Mouse (Mus musculus) retina, embryonic 14.5 days (tissue): ENCODE data around the gene Galnt15.

Experiments used
- DNase-seq: peaks from one replicate; pipeline ENCODE4 v3.0.0-alpha.2; 2015; ENCODE audit warnings: low spot score

Galnt15 gene

DNA sequence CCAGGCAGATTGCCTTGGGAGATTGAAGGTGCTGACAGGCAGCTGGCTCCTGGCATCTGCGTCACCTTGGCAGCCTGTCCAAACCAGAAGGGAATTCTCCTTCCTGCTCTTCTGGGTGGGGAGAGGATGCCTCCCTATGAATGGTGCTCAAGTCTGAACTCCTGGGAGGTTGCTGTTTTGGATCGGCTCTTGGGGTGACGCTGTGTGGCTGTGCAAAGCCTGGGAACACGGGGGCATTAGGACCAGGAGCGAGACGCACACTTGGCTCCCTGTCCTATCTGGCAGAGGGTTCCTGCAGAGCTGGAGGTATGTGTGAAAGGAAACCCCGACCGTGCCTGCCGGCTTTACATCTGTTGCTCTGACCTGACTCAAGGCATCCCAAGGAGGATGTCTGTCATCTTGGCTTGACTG lies at the start of gene Galnt15:
TSS of gene Galnt15 (plus strand) at position 309 of the 411 bp plus-strand sequence.
- DNase-seq, result peak; percentile 21

DNA sequence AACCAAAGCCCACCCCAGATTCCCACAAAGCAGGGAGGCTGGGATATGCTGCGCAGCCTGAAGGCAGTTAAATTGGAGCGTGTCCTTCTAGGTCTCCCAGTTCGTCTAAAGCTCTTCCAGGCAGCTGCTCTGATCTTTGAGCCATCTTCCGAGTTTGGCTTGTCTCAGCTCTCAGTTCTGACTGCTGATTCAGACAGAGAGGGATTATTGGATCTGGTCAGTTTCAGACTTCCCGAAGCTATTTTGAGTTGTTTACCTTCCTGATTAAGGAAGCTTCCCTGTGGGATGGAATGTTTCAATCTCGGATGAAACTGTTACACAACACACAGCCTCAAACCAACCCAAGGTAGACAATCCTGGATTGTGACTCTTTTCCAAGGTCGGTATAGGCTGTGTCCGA lies 34.8 kb upstream of the Galnt15 start:
- DNase-seq, result no peak

DNA sequence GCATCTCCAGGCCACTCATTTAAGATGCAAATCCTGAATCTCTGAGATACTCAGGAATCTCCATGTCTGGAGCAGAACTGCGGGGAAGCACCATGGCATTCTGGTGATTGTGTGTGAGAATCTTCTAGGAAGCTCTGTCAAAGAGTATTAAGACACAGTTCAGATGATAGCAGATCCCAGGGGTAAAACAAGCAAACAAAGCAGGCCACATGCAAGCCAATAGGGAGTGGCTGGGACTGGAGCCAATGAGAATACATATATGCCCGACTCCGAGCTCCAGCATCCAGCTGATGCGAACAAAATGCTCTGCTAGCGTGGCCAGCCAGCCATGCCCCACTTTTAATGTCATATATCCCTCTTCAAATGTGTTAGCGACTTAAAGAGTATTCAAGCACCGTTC lies 27.8 kb upstream of the Galnt15 start:
- DNase-seq, result peak; percentile 52

DNA sequence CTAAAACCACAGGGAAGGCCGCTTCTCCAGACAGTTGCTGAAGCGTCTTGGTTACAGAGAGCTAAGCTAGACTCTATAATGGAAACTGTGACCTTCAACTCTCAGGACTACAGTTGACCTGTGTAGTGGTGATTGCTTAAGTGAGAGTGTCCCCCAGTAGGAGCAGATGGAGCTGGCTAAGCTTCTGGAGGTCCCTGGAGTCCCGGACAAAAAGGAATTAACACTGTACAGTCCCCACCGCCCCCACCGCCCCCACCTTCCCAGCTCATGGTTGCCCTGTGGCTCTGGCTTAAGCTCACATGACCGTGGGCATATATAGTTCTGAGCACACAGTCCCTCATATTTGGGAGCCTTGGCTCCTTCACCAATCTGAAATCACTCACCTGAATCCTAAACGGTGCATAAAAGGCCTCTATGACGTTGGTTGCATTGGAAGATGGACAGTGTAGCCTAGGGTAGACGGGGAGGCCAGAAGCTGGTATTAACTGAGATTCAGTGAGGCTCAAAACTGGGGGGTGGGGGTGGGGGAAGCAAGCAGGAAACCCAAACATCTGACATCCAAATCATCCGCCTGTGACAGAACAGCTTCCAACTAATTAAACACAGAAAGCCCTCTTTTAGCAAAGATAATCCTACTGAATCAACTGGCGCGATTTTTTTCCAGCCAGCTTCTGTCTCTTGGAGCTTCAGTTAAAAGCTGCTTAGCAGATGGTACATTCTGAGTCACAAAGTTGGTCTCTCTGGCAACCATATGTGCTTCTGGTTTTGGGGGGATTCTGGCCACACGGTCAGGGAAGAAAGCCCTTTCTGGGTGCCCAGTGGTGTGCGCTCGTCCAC lies 26.1 kb upstream of the Galnt15 start:
- DNase-seq, result peak; percentile 71

DNA sequence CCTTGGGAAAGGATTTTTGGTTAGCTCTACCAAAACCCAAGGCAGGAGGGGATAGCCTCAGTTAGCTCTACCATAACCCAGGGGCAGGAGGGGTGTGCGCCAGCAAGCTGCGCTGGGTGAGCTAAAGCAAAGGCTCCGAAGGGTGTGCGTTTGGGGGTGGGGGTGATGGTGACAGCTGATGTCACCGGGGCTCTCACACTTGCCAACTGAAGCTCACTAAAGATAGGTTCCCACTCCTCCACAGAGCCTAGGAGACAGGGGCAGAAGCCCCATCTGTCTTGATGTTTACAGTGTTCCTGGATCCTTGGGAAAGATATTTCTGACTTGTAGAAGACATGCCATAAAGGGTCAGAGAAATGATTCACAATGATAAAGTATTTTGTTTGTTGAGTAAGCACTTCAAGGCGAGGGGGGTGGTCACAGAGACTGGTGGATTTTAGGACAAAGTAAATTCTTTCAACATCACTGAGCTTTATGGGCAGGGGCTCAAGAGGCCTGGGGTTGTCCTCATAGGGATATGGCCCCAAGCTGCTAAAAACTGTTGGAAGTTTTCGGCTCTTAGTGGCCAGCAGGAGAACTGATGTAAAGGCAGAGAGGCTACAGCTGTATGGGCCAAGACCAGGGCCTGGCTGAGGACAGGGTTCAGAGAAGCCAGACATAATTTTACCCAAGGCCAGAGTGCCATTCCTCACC lies 24.7 kb upstream of the Galnt15 start:
- no peak for DNase-seq

DNA sequence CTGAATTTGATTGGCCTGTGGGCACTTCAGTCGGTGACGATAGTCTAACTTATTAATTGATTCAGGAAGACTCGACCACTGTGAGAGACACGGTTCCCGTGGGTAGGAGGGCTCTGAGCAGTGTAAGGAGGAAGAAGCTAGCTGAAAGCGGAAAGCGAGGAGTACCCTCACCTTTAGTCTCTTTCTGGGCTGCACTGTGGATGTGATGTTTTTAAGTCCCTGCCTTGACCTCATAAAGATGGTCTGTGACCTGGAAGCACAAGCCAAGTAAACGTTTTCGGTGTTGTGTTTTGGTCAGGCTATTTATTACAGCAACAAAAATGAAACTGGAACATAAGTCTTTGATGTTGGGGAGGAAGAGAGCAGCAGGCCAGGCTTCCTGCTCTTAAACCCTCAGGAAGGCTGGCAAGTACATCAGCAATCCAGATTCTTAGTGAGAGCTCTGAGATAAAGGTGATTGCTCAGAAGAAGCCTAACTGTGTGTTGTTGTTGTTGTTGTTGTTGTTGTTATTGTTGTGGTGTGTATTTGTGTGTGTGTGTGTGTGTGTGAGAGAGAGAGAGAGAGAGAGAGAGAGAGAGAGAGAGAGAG lies 23.0 kb upstream of the Galnt15 start:
- no peak for DNase-seq

DNA sequence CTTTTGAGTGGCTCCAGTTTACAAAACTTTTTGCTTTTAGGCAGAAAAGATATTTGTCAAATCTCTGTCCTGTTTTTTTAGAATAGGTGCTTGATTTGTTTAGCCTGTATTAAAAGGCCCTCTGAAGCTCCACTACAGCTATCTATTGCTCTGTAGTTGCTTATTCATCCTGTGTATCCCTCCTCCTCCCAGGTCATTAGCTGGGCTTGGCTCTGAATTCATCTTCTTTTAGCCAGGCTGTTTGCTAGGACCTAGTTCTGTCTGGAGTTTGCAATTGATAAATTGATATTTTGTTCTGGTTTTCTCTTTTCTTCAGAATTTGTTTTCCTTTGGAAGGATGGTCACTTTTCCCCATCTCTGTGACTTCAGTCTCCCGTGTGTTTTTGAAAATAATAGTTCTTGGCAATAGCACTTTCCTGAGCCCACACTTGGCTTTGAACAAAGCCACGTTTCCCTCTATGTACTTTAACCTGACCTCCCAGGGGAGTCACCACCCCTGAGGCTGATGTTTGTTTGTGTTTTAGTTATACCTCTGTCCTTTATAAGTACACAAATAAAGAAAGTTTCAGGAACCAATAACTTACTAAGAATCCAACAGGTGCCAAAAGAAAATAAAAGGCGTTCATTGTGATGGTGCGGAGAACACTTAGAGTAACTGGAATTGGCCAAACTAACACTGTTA lies 21.0 kb upstream of the Galnt15 start:
- no peak for DNase-seq

DNA sequence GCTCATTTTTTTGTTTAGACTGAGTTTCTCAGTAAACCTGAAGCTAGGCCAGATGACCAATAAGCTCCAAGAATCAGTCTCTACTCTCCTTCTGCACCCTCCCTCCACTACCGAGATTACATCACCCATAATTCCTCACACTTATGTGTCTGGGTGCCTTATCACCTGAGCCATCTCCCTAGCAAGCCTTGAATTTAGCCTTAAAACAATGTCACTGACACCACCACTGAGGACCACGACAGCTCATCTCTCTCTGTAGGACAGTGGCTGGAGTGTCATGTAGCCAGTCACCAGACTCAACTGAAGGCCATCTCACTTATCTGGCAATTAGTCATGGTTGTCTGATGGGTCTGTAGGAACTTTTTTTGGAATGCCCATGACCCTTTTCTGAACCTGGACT lies 19.1 kb upstream of the Galnt15 start:
- DNase-seq, result no peak

DNA sequence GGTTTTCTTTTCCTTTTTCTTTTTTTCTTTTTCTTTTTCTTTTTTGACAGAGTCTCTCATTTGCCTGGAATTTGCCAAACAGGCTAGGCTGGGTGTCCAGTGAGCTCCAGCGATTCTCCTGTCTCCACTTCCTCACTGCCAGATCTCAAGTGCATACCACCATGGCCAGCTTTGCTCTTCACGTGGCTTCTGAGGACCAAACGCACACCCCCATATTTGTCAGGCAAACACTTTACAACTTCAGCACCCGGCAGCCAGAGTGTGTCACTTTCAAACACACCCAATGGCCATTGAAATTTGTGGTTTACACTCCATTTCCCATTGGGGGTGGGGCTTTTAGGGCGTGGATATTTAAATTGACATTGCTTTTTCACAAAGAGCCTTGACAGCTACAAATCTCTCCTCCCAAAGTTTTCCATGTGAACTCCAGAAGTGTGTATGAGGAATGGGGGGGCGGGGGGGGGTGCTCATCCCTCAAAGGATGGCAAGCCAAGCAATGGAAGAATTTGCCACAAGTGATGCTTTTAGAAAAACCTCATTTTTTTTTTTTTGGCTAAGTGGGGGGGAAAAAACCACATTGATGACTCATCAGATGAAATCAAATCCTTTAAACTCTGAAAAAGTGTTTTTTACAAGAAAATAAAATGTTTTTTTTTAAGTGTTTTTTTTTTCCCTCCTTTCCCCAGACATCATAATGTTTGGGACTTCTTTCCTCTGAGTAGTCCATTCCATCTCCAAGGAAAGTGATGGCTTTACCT lies 17.1 kb upstream of the Galnt15 start:
- no peak for DNase-seq

DNA sequence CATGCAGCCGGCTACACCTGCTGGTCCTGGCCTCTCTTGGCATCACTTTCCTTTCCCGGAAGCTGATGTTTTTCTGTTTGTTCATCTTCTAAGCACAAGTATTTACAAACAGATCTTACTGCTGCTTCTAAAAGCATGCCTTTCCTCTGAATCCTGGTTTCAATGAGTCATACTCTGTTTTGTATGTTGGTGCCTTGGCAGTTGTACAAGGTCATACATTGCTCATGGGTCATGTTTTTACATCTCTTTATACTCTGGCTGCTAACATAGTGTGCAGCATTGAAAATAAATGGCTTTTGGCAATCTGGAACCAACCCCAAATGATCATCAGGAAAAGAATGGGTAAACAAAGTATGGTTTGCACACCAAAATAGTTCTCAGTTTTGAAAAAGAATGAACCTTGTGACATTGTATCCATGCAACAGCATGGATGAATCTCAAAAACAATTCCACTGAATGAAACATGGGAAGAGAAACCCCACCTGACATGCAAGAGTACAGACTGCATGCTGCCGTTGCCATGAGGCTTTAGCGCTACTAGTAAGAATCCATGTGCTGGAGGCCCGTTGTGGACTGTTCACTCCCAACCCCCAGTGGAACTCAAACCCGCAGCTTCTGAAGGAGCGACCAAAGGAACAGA lies 13.5 kb upstream of the Galnt15 start:
- no peak for DNase-seq

DNA sequence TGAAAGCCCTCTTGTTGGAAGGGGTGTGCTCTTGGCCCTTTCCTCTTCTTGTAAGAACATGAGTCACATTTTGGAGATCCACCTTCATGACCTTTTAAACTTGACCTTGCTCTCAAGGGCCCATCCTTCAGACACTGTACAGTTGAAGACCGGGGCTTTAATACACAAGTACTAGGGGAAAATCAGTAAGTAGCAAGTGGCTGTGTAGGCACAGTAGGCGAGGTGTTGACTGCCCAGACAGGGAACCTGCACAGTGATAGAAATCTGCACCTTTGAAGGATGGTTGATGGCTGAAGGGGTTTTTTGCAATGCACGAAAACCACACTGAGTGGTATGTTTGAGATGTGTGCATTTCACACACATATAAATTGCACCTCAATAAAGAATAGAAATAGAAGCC lies 12.3 kb upstream of the Galnt15 start:
- no peak for DNase-seq

DNA sequence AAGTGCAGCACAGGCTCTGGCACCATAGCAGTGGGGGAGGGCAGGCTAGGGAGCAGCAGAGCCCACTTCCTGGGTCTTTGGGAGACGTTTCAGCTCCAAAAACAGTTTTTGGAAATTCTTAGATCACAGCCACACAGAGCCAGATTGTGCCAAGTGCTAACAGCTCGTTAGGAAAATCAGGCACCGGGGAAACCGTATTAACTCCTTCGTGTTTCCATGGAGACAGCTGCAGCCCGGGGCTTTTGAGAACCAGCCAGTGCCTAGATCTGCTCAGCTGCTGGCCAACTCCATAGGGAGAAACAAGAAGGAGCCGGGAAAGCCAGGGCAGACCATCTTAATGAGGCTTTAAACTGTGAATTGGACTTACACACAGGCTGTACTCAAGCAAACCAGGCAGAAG lies 11.9 kb upstream of the Galnt15 start:
- DNase-seq, result peak; percentile 68

DNA sequence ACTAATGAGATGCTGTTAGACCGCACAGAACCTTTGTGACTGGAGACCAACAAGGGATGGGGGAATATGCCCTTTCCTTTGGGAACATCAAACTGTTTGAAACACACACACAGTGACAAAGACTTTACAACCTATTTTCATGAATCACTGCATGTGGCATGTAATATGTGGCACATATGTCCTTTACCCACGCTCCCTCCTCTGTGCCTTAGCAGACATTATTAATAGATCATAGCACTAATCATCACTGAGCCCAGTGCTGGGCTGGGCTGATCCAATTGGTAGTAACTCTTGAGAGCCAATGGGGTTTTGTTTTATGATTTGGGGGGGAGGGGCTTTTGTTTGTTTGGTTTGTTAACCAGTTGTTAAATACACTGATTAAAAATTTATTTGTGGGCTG lies 11.3 kb upstream of the Galnt15 start:
- no peak for DNase-seq

DNA sequence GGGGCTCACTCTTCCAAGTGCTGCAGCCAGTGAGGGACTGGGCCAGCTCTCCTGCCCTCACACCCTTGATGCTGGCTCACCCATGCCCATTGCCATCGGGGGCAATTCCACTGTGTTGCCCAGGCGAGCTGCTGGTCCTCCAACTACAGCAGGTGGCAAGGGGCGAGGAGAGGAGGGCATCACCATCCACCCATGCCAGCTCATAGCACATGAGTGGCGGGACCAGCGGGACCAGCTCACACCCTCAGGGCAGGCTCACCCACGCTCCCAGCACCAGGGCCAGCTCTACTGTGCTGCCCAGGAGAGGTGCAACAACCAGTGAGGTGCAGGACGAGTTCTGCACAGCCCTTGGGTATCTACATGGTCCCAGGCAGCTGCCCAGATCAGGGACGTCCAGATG lies 9.7 kb upstream of the Galnt15 start:
- no peak for DNase-seq

DNA sequence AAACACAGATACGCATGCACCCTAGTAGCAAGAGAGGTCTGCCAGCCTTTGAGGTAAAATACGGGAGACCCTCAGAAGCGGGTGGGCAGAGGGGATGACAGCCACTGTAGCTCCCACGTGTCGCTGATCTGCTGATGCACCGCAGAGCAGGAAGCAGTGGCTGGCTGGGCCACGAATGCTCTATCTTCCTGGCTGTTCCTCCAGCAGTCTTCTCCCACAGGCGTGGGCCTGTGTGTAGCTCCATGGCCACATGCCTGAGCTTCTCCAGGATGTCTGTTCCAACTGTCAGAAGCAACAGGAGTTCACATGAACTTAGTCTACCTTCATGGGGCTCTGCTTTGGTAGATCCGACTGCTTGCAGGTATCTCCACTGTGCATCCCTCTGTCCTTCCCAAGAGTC lies 6.8 kb upstream of the Galnt15 start:
- no peak for DNase-seq

DNA sequence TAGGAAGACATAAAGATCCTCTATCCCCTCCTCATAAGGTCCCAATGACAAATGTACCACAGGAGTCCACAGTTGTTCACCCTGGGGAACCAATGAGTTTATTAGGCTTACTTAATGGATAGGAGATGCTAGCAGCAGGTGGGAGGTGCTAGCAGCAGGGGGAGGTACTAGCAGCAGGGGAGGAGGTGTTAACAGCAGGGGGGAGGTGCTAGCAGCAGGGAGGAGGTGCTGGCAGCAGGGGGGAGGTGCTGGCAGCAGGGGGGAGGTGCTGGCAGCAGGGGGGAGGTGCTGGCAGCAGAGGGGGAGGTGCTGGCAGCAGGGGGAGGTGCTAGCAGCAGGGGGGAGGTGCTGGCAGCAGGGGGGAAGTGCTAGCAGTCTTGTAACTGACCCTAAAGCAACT lies 6.3 kb upstream of the Galnt15 start:
- no peak for DNase-seq

DNA sequence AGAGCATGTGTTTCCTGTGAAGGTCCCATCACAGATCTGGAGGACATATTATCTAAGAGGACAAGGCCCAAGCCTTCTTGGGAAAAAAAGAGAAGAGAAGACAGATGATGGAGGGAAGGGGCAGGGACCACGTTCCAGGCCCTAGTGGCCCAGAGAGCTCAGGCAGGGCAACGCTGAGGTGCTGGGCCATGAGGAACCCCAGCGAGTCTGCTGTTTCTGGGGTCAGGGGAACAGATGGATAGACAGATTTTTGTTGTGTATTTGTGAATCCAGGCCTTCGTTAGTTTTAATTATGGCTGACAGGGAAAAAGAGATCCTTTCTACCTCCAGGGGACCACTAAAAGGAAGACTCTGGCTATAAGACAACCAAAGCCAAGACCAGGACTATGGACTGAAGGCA lies 4.9 kb upstream of the Galnt15 start:
- DNase-seq, result no peak

DNA sequence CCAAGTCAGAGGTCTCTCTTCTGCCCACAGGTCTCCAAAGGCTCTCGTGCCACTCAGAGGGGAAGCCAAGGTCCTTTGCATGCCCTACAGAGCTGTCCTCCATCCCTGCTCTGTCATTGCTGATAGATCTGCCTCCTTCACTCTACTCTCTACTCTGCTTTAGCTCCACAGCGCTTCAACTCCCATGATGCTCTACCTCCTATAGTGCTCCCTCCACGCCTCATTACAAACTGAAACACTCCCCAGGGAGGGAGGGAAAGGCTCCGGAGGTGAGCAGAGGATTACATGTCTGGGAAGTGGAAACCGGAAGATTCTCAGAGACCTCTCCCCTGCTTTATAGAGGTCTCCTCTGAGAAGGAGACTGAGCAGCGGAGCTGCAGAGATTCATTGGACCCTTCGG lies 1.6 kb upstream of the Galnt15 start:
- DNase-seq, result no peak

DNA sequence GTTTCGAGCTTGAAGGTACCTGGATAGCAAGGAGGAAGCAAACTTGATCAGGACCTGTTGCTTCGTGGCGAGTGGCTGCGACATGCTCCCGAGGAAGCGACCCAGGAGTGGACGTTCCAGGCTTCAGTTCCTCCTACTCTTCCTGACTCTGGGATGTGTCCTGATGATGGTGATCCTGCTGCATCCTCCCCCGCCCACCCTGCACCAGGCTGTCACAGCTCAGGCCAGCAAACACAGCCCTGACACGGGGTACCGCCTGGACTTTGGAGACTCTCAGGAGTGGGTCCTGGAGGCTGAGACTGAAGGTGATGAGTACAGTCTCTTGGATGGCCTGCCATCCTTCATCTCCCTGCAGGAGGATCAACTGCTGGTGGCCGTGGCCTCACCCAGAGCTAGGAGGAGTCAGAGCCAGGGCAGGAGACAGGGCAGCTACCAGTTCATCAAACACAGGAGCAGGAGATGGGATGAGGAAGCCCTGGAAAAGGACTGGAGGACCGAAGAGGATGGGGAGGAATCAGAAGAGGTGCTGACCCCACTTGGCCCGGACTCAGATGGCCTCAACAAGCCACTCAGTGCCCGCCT lies 713 bp downstream of the Galnt15 start:
- no peak for DNase-seq

DNA sequence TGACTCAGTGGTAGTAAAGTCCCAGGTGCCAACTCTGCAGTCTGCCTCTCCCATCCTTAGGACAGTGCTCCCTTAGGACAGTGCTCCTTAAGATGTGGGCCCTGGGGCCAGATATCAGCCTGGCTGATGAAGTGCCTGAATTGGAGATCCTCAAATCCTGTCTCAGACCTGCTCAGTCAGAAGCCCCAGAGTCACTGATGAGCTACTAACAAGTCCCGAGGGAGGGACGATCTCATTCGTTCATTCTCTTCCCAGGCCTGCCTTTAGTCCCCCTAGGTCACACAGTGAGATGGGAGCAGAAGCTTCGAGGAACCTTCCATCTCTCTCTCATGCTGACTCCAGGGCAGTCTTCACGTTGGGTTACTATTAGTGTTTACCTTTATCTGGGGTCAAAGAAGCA lies 1.3 kb downstream of the Galnt15 start:
- no peak for DNase-seq

DNA sequence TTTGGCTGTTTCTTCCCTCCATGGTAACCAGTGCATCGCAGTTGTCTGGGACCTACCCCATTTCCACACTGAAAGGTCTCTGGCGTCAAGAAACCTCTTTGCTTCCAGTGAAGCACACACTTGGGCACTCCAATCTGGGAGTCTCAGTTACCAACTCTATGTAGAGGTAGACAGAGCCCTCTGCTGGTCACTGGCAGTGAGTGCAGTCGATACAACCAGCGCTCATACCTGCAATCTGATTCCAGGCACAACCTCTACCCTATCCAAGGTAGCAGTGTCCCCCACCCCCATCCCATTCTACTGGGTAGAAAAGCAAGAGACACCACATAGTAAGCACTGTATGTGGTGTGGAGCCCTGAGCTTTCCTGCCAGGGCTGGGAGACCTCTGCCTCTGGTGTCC lies 3.7 kb downstream of the Galnt15 start:
- peak; percentile 89 for DNase-seq
